12 mouse cellular contexts compared by ENCODE assay signal in genomic region chr8:107820174-107820760, GRCm38 (mm10).
DNase-seq lines count a peak whose midpoint lies in the region; ATAC-seq lines count a peak whose summit lies in the region.
"Had no signal": no experiment of that assay in that cellular context is flagged by ENCODE, and none has a peak within 500 bp of the region (broad histone marks: within the 10 kb centered on the region; RNA-seq: fewer than 3 reads in every experiment).

No protein-coding gene starts in this region.

- no peak overlapping the region for H3K27ac ChIP-seq in lung, embryonic 16.5 days (ENCODE audit: low read length)
- H3K27ac ChIP-seq in hindbrain, embryonic 12.5 days: peak overlapping the region; percentile 84
- H3K27ac ChIP-seq in midbrain, embryonic 14.5 days (replicated peaks; ENCODE audit: low read depth, low read length): peak overlapping the region; percentile 79
- H3K27ac ChIP-seq: heart, adult 2 months had no signal

- no peaks in the 10 kb centered on the region for H3K9me3 ChIP-seq in lung, embryonic 16.5 days (ENCODE audit: control insufficient read depth, low read length)
- H3K9me3 ChIP-seq in hindbrain, embryonic 12.5 days (replicated peaks): no peaks in the 10 kb centered on the region
- H3K9me3 ChIP-seq in midbrain, embryonic 14.5 days (ENCODE audit: control insufficient read depth, low read length): no peaks in the 10 kb centered on the region

- DNase-seq in embryo, embryonic 10 days (ENCODE audit: low spot score): peak; percentile 47
- DNase-seq in embryo, embryonic 9.5 days (ENCODE audit: extremely low spot score): no peak
- no peak for DNase-seq in lung, postnatal 14 days
- DNase-seq in midbrain, embryonic 14.5 days: peak; percentile 69
- DNase-seq in cerebellum, adult 18-20 months: no peak
- DNase-seq: cerebellum, adult 11-12 months; heart, adult 2 months; kidney, adult 8-10 months; thymus, postnatal 36 days had no signal

- peak; percentile 27; the same call in 1 of the 2 replicates for ATAC-seq in lung, embryonic 16.5 days (ENCODE audit: low read depth)
- ATAC-seq in hindbrain, embryonic 12.5 days (ENCODE audit: low FRiP score): no peak; the same call in 1 of the 2 replicates
- no peak for ATAC-seq in midbrain, embryonic 14.5 days (ENCODE audit: low FRiP score, low TSS enrichment)
- ATAC-seq in granulocyte monocyte progenitor cell, adult 5-6 weeks (replicated peaks; ENCODE audit: poor library complexity, severe bottlenecking): no peak

- H3K4me1 ChIP-seq in lung, embryonic 16.5 days (replicated peaks; ENCODE audit: control insufficient read depth, insufficient read depth, low read length): peaks cover 12% of the 10 kb centered on the region; the same call in 1 of the 2 replicates
- H3K4me1 ChIP-seq in hindbrain, embryonic 12.5 days: peaks cover 51% of the 10 kb centered on the region
- H3K4me1 ChIP-seq in midbrain, embryonic 14.5 days (ENCODE audit: control insufficient read depth, insufficient read depth, low read length): peaks cover 50% of the 10 kb centered on the region

- H3K36me3 ChIP-seq in lung, embryonic 16.5 days (ENCODE audit: control insufficient read depth, insufficient read depth, low read length): no peaks in the 10 kb centered on the region
- H3K36me3 ChIP-seq in hindbrain, embryonic 12.5 days: no peaks in the 10 kb centered on the region
- no peaks in the 10 kb centered on the region for H3K36me3 ChIP-seq in midbrain, embryonic 14.5 days (ENCODE audit: control insufficient read depth, insufficient read depth, low read length)

- peak overlapping the region; percentile 0; the same call in 1 of the 2 replicates for H3K4me2 ChIP-seq in lung, embryonic 16.5 days (ENCODE audit: low read depth, low read length)
- peak overlapping the region; percentile 13; the same call in 1 of the 2 replicates for H3K4me2 ChIP-seq in hindbrain, embryonic 12.5 days (replicated peaks)
- H3K4me2 ChIP-seq in midbrain, embryonic 14.5 days (ENCODE audit: low read length): peak overlapping the region; percentile 14; the same call in 1 of the 2 replicates

- no peaks in the 10 kb centered on the region; the same call in 1 of the 2 replicates for H3K27me3 ChIP-seq in lung, embryonic 16.5 days (ENCODE audit: control insufficient read depth, insufficient read depth, low read depth, low read length)
- peaks cover 4% of the 10 kb centered on the region; the same call in 1 of the 2 replicates for H3K27me3 ChIP-seq in hindbrain, embryonic 12.5 days
- no peaks in the 10 kb centered on the region for H3K27me3 ChIP-seq in midbrain, embryonic 14.5 days (ENCODE audit: control insufficient read depth, insufficient read depth, low read length)

- 8% methylated on average over 8 of the region's 8 CpGs for WGBS in lung, embryonic 16.5 days
- 2% methylated on average over 8 of the region's 8 CpGs for WGBS in hindbrain, embryonic 12.5 days
- WGBS in midbrain, embryonic 14.5 days: 2% methylated on average over 8 of the region's 8 CpGs

- no peak overlapping the region for H3K9ac ChIP-seq in lung, embryonic 16.5 days (ENCODE audit: low read length)
- 0 out of 2 replicates have a peak overlapping the region, but pooled peaks have one; percentile 13 for H3K9ac ChIP-seq in hindbrain, embryonic 12.5 days
- H3K9ac ChIP-seq in midbrain, embryonic 14.5 days (replicated peaks; ENCODE audit: low read length): no peak overlapping the region; the same call in 1 of the 2 replicates

- no peak overlapping the region for H3K4me3 ChIP-seq in lung, embryonic 16.5 days (ENCODE audit: low read length)
- no peak overlapping the region for H3K4me3 ChIP-seq in hindbrain, embryonic 12.5 days
- H3K4me3 ChIP-seq in midbrain, embryonic 14.5 days (replicated peaks; ENCODE audit: low read depth, low read length): no peak overlapping the region
- H3K4me3 ChIP-seq: heart, adult 2 months had no signal

Comparison
In these comparisons a context has a peak if more than half of its experiments do, and no peak if none do; other contexts are left out.
1. DNase-seq: peak in embryo, embryonic 10 days (single experiment) and midbrain, embryonic 14.5 days (single experiment); none in embryo, embryonic 9.5 days (single experiment), lung, postnatal 14 days (single experiment) and cerebellum, adult 18-20 months (0 of 2).
2. Peak in every context shown above with its lines, with median percentiles within 50 percentile points of each other: H3K4me2 ChIP-seq.